Mouse (Mus musculus) midbrain, embryonic 15.5 days (tissue): Measurements from ENCODE around the gene Rock2. TPM values are rescaled to one million over a fixed set of nuclear protein-coding genes. Genes with fewer than 3 reads are reported as not detected.

Source experiments
- ATAC-seq: fragments of 200-750 bp; cut with Nextera tagmentation; replicated peaks from 2 replicates; pipeline ENCODE4 v1.8.0; 2017; ENCODE audit warnings: moderate TSS enrichment
- H3K27ac ChIP-seq: fragments of 300-500 bp; sonication (generic); 2 replicates; pipeline ENCODE4 v1.5.1; 2015; ENCODE audit warnings: mild to moderate bottlenecking, inconsistent platforms
- H3K27me3 ChIP-seq: fragments of 300-500 bp; sonication (generic); replicated peaks from 2 replicates; pipeline ENCODE4 v1.6.1; 2015; ENCODE audit warnings: inconsistent platforms
- H3K36me3 ChIP-seq: fragments of 300-500 bp; sonication (generic); replicated peaks from 2 replicates; pipeline ENCODE4 v1.6.1; 2015; ENCODE audit warnings: inconsistent platforms
- H3K4me1 ChIP-seq: fragments of 300-500 bp; sonication (generic); 2 replicates; pipeline ENCODE4 v1.6.1; 2015; ENCODE audit warnings: inconsistent platforms
- H3K4me2 ChIP-seq: fragments of 300-500 bp; sonication (generic); 2 replicates; pipeline ENCODE4 v1.6.1; 2015; ENCODE audit warnings: inconsistent platforms, mild to moderate bottlenecking, moderate library complexity
- H3K4me3 ChIP-seq: fragments of 300-500 bp; sonication (generic); 2 replicates; pipeline ENCODE4 v1.5.1; 2015; ENCODE audit warnings: mild to moderate bottlenecking, inconsistent platforms
- H3K9ac ChIP-seq: fragments of 300-500 bp; sonication (generic); 2 replicates; pipeline ENCODE4 v1.6.1; 2015; ENCODE audit warnings: mild to moderate bottlenecking, inconsistent platforms
- H3K9me3 ChIP-seq: fragments of 300-500 bp; sonication (generic); 2 replicates; pipeline ENCODE4 v1.6.1; 2016; ENCODE audit warnings: inconsistent platforms
- WGBS: fragments of 180-500 bp; shearing (Covaris S2); methylation state at CpG from one replicate; pipeline ENCODE4 v1.1.7; 2015; ENCODE audit warnings: mixed read lengths; 5-methylcytosine and 5-hydroxymethylcytosine counted together
- polyA plus RNA-seq: library from polyadenylated mRNA; unstranded; fragments of >200 nt; fragmentation: Nextera tagmentation; extraction: Ambion mirVana; gene quantifications from 2 replicates; pipeline ENCODE4 v1.2.1, GENCODE M21; 2015

Rock2 gene
- polyA plus RNA-seq, 1 experiment from 2014 or later = 15.6 TPM

DNA sequence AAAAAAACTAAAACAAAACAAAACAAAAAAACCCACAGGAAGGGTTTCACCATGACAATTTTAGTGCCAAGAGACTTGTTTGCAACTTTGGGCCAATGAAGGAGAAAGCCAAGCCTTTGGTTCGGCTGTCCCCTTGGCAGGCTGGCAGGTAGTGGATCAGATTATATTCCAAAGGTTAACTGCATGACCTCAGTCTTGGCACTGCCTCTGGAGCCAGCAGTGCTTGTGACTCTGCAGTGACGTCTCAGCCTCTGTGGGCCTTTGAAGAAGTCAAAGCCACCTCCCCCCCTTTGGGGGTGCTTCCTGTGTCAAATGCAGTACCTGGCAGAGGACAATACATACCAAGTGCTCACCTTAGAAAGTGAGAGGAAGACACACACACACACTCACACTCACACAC lies 20.6 kb upstream of the Rock2 start:
- H3K27me3 ChIP-seq = no peaks in the 10 kb centered on the region
- no peak for ATAC-seq
- H3K36me3 ChIP-seq = no peaks in the 10 kb centered on the region
- no peaks in the 10 kb centered on the region for H3K4me1 ChIP-seq
- H3K4me2 ChIP-seq = no peak overlapping the region
- no peaks in the 10 kb centered on the region for H3K9me3 ChIP-seq
- WGBS = 73% methylated on average over 2 of the region's 2 CpGs
- H3K4me3 ChIP-seq = no peak overlapping the region
- no peak overlapping the region for H3K27ac ChIP-seq
- H3K9ac ChIP-seq = no peak overlapping the region

DNA sequence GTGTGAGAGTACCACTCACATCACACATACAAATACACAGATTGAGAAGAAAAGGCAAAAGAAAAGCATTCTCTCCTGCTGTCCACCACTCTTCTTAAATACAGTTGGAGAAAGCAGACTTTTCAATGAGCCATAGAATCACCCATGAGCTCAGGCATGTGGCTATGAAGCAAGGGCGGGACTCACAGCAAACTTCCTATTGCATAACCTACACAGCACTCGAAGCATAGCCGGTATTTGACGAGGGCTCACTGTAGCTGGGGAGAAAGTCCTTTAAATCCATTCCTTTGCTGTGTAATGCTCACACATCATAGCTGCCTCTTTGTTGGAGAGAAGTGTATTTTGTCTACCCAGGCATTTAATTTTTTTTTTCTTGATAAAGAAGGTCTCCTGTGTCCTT lies 19.4 kb upstream of the Rock2 start:
- Histone ChIP-seq H3K36me3 (no peaks in the 10 kb centered on the region), H3K4me2 (no peak overlapping the region), H3K4me3 (no peak overlapping the region), H3K27ac (no peak overlapping the region), H3K4me1 (no peaks in the 10 kb centered on the region), H3K27me3 (no peaks in the 10 kb centered on the region), H3K9me3 (no peaks in the 10 kb centered on the region), H3K9ac (no peak overlapping the region)
- no peak for ATAC-seq
- 78% methylated on average over 4 of the region's 4 CpGs for WGBS

DNA sequence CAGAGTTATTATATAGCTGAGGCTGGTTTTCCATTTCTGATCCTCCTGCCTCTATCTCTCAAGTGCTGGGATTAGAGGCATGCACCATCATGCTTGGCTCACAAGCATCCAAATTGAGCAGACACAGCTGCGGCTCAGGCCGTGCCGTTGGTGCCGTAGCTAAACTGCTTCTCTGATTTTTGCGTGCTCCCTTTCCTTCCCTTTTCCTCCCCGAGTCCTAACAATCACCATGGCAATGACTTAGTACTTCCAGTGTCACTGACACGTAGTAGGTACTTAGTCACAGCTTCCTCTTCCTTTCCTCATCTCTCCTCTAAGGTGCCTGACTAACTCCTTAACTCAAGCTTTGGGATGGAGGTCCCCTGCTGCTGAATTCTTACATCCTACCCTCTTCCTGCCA lies 19.0 kb upstream of the Rock2 start:
- 72% methylated on average over 7 of the region's 7 CpGs for WGBS
- Histone ChIP-seq H3K9ac (no peak overlapping the region), H3K36me3 (no peaks in the 10 kb centered on the region), H3K27me3 (no peaks in the 10 kb centered on the region), H3K9me3 (no peaks in the 10 kb centered on the region), H3K4me3 (no peak overlapping the region), H3K4me2 (no peak overlapping the region), H3K27ac (no peak overlapping the region), H3K4me1 (no peaks in the 10 kb centered on the region)
- ATAC-seq = 0 out of 2 replicates have a peak, but pooled peaks have one; percentile 33

DNA sequence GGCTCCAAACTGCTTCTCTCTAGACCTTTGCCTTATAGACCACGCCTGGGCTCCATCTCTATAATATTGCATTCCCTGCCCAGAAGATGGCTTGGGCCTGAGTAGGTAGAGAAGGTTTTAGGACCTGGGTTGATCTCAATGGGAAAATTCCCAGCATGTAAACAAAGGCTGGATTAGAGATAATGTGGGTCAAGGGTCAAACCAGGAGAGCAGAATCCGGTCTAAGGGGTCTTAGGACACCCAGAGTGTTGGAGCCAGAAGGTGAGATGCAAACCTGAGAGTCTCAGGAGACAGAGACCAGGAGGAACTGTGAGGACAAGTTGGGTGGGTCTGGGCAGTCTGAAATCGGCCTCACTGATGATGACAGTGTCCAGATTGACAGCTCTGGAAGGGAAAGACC lies 18.0 kb upstream of the Rock2 start:
- H3K4me3 ChIP-seq = no peak overlapping the region
- no peaks in the 10 kb centered on the region for H3K36me3 ChIP-seq
- no peaks in the 10 kb centered on the region for H3K27me3 ChIP-seq
- H3K4me2 ChIP-seq = no peak overlapping the region
- H3K9ac ChIP-seq = no peak overlapping the region
- no peaks in the 10 kb centered on the region for H3K9me3 ChIP-seq
- ATAC-seq = no peak
- no peaks in the 10 kb centered on the region for H3K4me1 ChIP-seq
- 46% methylated on average over 3 of the region's 3 CpGs for WGBS
- H3K27ac ChIP-seq = no peak overlapping the region

DNA sequence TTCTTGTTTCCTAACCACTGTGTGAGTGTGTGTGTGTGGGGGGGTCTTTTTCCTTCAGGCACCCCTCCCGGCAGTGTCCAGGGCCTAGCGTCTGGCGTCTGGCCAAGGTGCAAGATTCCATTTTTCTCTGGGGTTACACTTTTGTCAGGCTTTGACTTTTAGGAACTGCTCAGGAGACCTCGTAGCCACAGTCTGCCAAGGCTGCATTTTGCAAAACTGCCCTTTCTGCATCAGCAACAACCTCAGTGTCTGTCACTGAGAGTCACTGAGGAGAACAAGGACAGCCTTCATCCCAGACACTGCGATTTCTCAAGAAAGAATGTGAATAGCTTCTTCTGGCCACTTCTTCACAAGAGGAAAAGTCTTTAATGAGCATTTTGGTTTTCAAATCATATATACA lies 17.6 kb upstream of the Rock2 start:
- WGBS = 55% methylated on average over 5 of the region's 5 CpGs
- Histone ChIP-seq H3K4me2 (no peak overlapping the region), H3K4me3 (no peak overlapping the region), H3K9ac (no peak overlapping the region), H3K9me3 (no peaks in the 10 kb centered on the region), H3K27me3 (no peaks in the 10 kb centered on the region), H3K4me1 (no peaks in the 10 kb centered on the region), H3K27ac (no peak overlapping the region), H3K36me3 (no peaks in the 10 kb centered on the region)
- no peak for ATAC-seq

DNA sequence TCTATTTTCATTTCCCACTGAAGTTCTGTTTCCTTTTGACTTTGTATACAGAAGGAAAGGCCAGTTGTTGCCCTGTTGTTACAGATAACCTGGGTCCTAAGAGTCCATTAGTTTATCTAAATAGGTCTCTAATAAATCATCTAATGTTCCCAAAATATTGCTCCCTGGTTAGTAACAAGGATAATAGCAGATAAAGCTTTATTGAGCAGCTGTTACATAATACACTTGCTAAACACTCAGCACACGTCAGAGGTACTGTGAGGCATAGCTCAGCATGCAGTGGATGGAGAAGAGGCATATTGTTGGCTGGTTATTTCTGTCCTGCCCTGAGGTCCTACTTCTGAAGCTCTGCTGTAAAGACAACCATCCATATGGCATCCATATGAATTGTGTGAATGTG lies 17.0 kb upstream of the Rock2 start:
- no peak for ATAC-seq
- WGBS = 39% methylated on average over 1 of the region's 1 CpGs
- Histone ChIP-seq H3K4me3 (no peak overlapping the region), H3K9me3 (no peaks in the 10 kb centered on the region), H3K4me1 (no peaks in the 10 kb centered on the region), H3K27ac (no peak overlapping the region), H3K27me3 (no peaks in the 10 kb centered on the region), H3K4me2 (no peak overlapping the region), H3K9ac (no peak overlapping the region), H3K36me3 (no peaks in the 10 kb centered on the region)

DNA sequence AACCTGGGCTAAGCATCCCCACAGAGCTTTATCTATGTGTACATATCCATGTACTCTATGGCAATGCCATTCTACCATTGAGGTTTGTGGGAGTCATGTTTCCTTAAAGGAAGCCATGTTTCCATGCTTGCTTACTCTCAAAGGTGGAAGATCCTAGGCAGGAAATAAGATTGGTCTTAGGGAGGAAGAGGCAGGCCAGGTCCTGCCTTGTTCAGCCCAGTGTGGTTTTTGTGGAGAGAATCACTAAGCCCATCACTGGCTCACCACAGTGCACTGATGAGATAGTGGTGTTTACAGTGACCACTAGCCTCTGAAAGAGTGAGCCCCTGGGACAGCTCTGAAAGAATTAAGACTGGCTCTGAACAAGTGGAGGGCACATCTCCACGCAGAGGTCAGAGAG lies 15.3 kb upstream of the Rock2 start:
- H3K4me3 ChIP-seq = no peak overlapping the region
- no peak overlapping the region for H3K4me2 ChIP-seq
- no peaks in the 10 kb centered on the region for H3K36me3 ChIP-seq
- no peak overlapping the region for H3K27ac ChIP-seq
- ATAC-seq = no peak
- H3K9me3 ChIP-seq = no peaks in the 10 kb centered on the region
- WGBS = 84% methylated on average over 1 of the region's 1 CpGs
- no peaks in the 10 kb centered on the region for H3K4me1 ChIP-seq
- no peaks in the 10 kb centered on the region for H3K27me3 ChIP-seq
- H3K9ac ChIP-seq = no peak overlapping the region

DNA sequence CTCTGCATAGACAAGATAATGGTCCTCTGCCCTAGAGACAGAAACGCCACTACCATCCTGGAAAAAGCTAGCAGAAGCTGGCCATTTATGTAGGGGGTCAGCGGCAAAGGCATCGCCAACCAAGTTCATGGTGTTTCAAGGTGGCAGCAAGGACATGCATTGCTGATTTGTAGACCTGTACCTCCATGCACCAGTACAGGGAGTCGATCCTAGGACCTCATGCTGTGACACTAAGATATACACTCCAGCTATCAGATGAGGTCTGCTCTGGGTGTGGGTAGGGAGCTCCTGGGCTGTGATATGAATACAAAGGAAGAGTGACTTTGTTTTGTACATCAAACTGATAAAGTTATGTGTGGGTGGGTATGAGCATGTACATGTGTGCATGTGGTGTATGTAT lies 14.6 kb upstream of the Rock2 start:
- no peak overlapping the region for H3K27ac ChIP-seq
- H3K4me2 ChIP-seq = no peak overlapping the region
- 92% methylated on average over 4 of the region's 4 CpGs for WGBS
- H3K4me1 ChIP-seq = no peaks in the 10 kb centered on the region
- no peaks in the 10 kb centered on the region for H3K27me3 ChIP-seq
- no peak overlapping the region for H3K9ac ChIP-seq
- H3K9me3 ChIP-seq = no peaks in the 10 kb centered on the region
- H3K36me3 ChIP-seq = no peaks in the 10 kb centered on the region
- no peak for ATAC-seq
- no peak overlapping the region for H3K4me3 ChIP-seq

DNA sequence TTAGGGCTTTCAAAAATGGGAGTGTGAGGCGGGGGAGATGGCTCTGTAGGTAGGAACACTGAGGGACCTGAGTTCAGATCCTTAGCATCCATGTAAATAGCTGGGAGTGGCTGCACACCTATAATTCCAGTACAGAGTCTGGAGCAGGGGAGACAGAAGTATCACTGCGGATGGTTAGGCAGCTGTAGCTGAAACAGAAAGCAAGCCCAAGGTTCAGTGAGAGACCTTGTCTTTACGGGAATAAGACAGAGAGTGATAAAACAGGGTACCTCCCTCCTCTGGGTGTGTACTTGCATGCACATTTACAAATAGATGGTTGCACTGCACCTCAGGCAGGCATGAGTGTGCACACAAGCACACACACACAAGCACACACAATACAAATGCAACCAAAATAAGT lies 12.3 kb upstream of the Rock2 start:
- Histone ChIP-seq H3K27me3 (no peaks in the 10 kb centered on the region), H3K4me3 (no peak overlapping the region), H3K4me2 (no peak overlapping the region), H3K9ac (no peak overlapping the region), H3K4me1 (no peaks in the 10 kb centered on the region), H3K27ac (no peak overlapping the region), H3K36me3 (no peaks in the 10 kb centered on the region), H3K9me3 (no peaks in the 10 kb centered on the region)
- ATAC-seq = no peak
- 90% methylated on average over 3 of the region's 3 CpGs for WGBS

DNA sequence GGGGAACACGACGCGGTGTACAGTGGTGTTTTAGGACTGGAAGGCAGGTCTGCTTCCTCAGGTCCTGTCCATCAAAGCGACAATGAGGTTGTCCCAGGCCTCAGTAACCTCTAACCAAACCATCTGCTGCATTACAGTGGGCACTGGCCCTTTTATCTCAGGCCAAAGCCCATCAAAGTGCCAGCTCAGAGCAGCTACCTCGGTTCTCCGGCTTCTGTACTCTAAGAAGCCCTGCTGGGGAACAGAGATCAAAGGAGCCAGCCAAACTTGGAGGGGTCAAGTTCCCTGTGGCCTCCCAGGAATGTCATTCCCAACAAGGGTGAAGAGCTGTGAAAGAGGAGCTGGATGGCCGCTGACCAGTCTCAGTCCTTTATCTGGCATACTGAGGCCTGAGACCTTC lies 11.6 kb upstream of the Rock2 start:
- no peak overlapping the region for H3K4me3 ChIP-seq
- H3K27me3 ChIP-seq = no peaks in the 10 kb centered on the region
- H3K27ac ChIP-seq = no peak overlapping the region
- H3K36me3 ChIP-seq = no peaks in the 10 kb centered on the region
- H3K4me2 ChIP-seq = no peak overlapping the region
- no peak for ATAC-seq
- no peaks in the 10 kb centered on the region for H3K4me1 ChIP-seq
- H3K9ac ChIP-seq = no peak overlapping the region
- 74% methylated on average over 7 of the region's 7 CpGs for WGBS
- no peaks in the 10 kb centered on the region for H3K9me3 ChIP-seq

DNA sequence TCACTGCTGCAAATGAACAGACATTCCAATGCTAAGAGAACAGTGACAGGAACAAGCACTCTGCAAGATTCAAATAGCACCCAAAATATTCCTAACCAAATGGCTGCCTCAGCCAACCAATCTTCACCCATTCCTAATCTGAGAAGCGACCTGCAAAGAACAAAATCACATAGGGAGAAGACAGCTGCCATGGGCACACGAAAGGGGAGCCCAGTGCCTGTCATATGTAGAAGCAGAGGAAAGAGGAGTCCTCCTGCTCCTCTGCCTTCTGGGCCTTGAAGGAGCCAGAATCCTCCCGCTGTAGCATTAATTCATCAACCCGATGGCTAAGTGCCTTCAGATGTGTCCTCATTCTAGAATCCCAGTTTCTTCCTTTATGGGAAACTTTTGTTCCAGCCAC lies 10.2 kb upstream of the Rock2 start:
- no peak overlapping the region for H3K9ac ChIP-seq
- ATAC-seq = no peak
- H3K9me3 ChIP-seq = no peaks in the 10 kb centered on the region
- no peaks in the 10 kb centered on the region for H3K27me3 ChIP-seq
- no peaks in the 10 kb centered on the region for H3K4me1 ChIP-seq
- H3K4me3 ChIP-seq = no peak overlapping the region
- no peaks in the 10 kb centered on the region for H3K36me3 ChIP-seq
- H3K27ac ChIP-seq = no peak overlapping the region
- 90% methylated on average over 4 of the region's 4 CpGs for WGBS
- H3K4me2 ChIP-seq = no peak overlapping the region

DNA sequence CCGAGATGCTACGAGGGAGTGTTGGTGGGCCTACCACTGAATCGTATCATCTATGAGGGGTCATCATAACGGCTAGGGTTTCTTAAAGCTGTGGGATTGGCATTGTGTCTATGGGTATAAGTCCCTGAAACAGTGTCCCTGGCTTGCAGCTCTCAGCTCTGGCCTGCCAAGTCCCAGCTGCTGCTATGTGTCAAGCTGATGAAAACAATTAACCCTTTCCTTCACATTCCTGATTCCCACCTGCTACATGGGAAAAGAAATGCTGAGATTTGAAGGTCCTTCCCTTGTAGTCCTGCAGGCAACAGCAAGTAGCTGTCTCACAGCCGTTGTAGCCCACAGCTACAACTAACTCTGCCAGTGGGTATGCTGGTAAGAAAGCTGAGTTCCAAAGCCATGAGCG lies 8.3 kb upstream of the Rock2 start:
- Histone ChIP-seq H3K4me1 (no peaks in the 10 kb centered on the region), H3K9ac (no peak overlapping the region), H3K9me3 (no peaks in the 10 kb centered on the region), H3K36me3 (no peaks in the 10 kb centered on the region), H3K27ac (no peak overlapping the region), H3K4me2 (no peak overlapping the region), H3K4me3 (no peak overlapping the region), H3K27me3 (no peaks in the 10 kb centered on the region)
- 92% methylated on average over 6 of the region's 6 CpGs for WGBS
- no peak for ATAC-seq

DNA sequence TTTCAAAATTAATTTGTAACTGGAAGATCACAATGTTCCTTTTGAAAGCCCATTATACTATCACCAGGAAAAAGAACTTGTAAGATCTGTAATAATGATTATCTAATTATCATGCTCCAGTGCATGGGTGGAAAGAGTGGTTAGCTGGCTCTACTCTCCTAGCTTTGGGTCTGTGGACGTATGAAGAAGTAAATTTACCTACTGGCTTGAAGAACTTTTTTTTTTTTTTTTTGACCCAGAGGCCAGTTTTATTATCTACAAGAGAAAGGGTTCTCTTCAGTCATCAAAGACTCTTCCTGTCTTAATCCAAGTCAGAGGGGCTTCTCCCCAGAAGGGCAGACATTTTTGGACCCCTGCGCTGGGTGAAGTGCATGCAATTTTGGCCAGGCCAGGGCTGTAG lies 1.7 kb upstream of the Rock2 start:
- Histone ChIP-seq H3K4me1 (peaks cover 25% of the 10 kb centered on the region), H3K27ac (no peak overlapping the region), H3K27me3 (no peaks in the 10 kb centered on the region), H3K4me2 (no peak overlapping the region), H3K4me3 (no peak overlapping the region), H3K9me3 (no peaks in the 10 kb centered on the region), H3K36me3 (no peaks in the 10 kb centered on the region), H3K9ac (no peak overlapping the region)
- no peak for ATAC-seq
- 84% methylated on average over 2 of the region's 2 CpGs for WGBS
